Mouse (Mus musculus): ENCODE data around the gene Bik.

- TF ChIP-seq CTCF (IDR thresholded peaks at IDR 0.05; ENCODE audit: borderline replicate concordance, insufficient read depth, low read length) (no peak), POLR2A (IDR thresholded peaks at IDR 0.05; ENCODE audit: low read depth, low read length) (no peak)
These were observed 5.4 kb downstream of the Bik start for GRCm38 (mm10) chr15:83531961-83532469.

Measured in embryonic fibroblast, embryonic 13.5 days (primary cell).